Mouse (Mus musculus): ENCODE data around the gene Akap4.

Akap4 gene

DNA sequence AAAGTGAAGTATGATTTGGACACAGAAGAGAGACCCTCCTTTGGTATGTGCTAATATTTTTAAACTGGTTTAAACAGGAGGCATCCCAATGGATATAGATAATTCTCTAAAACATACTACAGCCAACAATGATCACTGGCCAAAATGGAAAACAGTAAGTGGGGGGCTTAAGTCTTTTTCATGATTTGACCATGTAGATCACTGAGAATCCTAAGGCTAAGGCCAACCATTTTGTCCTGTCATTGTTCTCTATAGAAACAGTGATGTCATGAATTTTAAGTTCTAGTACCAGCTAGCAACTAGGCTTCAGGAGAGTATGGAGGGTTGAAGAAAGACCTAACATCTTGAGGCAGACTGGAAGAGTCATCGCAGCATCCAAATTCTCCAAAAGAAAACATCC, at the start of gene Akap4:
Gene Akap4 (plus strand): TSS at position 301 of the 400 bp plus-strand sequence.
- no peak for DNase-seq (ENCODE audit: low read depth, low spot score)

DNA sequence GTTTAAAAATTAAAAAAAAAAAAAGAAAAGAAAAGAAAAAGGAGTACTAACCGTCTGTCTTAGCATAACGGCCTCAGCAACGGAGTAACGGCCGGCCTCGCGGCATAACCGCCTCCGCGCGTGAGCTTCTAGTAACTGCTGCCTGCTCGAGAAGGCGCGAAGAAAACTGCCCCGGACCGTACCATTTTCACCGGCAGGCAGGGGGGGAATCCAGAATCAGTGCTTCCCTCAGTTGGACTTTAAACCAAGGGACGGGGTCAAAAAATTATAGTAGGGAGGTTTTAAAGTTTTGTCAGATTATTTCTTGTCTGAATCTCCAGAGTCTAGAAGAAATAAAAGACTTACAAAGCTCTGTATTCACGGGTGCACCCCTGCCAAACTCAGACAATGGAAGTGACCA, 25.8 kb upstream of the Akap4 start, which contains the start of gene Ccnb3:
Gene Ccnb3 (minus strand): TSS at position 101 of the 400 bp plus-strand sequence.
- no peak for DNase-seq (ENCODE audit: low read depth, low spot score)

GRCm38 (mm10) chrX:7057056-7057455, 10.3 kb upstream of the Akap4 start:
- no peak for DNase-seq (ENCODE audit: low read depth, low spot score)

DNA sequence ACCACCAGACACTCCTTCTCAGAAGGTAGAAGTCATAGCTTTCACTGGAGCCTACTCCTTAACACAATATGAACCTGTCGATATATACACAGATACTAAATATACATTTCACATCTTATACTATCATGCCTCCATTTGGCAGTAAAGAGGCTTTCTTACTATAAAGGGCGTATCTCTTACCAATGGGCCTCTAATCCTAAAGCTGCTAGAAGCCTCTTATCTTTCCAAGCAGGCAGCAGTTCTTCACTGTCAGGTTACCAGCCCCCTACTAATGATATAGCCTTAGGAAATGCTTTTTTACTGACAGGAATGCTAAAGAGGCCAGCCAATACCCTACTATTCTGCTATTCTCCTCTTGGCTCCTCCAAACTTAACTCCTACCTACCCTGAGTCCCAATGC, 9.7 kb upstream of the Akap4 start:
- DNase-seq (ENCODE audit: low read depth, low spot score): no peak

DNA sequence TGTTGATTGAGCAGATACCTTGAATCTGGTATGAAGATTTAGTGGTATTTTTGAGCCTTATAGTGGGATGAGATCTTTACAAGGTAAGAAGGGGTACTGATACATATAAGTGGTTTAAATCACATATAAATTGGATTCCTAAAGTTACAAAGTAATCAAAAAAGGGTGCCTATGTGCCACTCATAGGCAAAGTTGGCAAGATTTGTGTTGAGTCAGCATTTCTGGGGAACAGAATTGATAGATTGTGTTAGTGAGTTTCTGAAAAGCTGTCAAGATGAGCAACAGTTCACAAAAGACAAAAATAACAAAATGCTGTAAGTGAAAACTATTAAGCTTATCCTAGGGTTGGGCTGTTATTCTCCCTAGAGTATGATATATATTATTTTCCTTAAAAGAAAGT, 3.2 kb upstream of the Akap4 start:
- no peak for DNase-seq (ENCODE audit: low read depth, low spot score)

DNA sequence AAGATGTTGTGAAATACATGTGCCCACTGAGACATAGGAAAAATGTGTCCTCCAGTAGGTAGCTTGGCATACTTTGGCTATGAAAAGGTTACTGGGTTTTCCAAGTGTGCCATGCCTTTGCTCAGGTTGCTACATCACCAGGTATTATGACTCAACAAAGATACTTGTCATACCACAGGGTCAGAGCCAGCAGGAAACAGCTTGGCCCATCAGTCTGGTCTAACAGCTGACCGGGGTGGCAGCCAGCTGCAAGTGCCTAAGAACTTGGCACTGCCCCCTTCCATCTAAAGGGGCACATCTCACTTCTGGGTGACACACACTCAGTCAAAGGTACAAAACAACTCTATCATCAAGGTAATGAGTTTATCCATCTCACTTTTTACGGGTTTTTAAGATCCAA, 683 bp downstream of the Akap4 start:
- no peak for DNase-seq (ENCODE audit: low read depth, low spot score)

DNA sequence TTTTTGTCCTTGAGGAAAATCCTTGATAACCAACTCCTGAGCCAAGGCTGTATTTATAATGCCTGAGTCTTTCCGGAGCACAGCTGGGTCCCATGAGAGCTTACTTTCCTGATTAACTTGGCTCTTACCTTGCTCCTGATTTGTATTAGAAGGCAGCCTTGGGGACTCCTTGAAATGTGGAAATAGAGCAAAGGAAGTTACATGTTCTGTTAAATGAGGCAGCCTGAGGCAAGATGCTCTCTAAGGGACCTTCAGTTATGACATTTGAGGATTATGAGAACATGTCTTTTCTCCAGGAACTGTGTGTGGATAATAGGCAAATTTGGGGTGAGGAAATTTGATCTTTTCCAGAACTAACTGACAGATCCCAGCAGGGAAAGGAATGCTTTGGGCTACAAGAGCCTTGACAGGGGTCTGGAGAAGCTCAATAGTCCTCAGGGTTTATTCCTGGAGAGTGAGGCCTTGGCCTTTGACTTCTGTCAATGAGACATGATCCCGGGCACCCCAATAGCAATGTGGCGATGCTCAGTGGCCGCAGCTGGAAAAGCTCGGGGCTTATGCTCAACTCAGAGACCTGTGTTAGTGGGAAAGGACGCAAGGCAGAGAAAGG, 12.6 kb downstream of the Akap4 start:
- peak; percentile 16 for DNase-seq (ENCODE audit: low read depth, low spot score)

GRCm38 (mm10) chrX:7085878-7086277, 18.6 kb downstream of the Akap4 start:
- DNase-seq (ENCODE audit: low read depth, low spot score): no peak

GRCm38 (mm10) chrX:7090323-7090722, 23.0 kb downstream of the Akap4 start:
- no peak for DNase-seq (ENCODE audit: low read depth, low spot score)

DNA sequence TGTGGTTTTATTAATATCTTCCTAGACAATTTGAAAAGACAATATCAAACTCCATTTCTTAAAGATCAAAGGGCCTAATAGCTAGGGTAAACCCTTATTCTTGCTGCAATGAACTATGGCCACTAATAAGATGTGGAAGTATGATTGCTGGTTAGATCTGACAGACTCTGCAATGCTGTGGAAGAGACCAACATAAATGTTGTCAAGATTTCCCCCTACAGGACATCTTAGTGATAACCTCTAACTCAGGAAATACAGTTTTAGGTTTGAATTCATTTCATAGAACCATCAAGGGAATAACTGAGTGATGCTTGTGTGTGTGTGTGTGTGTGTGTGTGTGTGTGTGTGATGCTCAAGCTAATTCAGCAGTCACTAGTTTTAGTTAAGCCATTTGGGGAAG, 35.0 kb downstream of the Akap4 start:
- DNase-seq (ENCODE audit: low read depth, low spot score): no peak

DNA sequence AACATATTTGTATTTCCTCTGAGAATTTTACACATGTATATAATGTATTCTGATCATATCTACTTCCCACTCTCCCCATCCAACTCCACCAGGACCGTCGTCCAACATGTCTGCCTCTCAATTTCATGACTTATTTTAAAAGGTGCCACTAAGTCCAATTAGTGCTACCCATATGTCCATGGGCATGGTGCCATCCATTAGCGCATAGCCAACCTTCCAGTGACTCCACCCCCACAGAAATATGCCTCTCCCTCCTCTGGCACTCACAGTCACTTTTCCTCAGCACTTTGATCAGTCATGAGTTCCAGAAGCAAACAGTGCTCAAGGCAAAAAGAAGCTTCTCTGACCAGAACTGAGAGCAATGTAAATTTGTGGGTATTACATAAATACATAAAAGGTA, 47.6 kb downstream of the Akap4 start:
- DNase-seq (ENCODE audit: low read depth, low spot score): no peak

DNA sequence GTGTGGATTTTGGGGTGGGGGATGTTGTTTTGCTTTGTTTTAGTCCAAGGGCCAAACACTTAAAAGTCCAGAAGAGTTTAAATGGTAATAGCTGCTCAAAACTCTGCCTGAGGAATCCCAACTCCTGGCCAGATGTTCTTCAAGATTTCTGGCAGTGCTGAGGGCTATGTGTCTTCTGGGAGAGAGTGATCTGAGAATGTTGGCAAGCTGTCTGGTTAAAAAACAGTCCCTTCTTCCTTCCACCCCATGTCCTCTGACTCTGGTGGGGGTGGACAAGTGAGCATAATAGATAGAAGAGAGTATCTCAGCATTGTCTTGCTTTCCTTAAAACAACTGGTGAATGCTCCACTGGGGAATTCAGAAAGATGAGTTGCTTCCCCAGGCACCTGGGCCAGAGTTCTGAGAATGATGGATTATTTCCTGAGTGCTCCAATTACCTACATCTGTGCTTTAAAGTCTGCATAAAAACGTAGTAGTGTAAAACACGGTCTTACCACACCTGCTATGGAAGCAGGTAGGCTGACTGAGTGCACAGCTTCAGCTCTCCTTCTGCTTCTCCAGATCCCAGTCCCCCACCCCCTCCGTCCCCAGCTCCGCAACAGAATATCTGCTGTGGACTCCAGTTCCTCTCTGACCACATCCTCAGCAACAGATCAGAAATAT, 54.4 kb downstream of the Akap4 start:
- DNase-seq (ENCODE audit: low read depth, low spot score): no peak
